Mouse (Mus musculus) hindbrain, postnatal 0 days (tissue): ENCODE data around the gene Nsmf. TPM values are rescaled to one million over a fixed set of nuclear protein-coding genes. Genes with fewer than 3 reads are reported as not detected.

Source experiments
- ATAC-seq: fragments of 200-750 bp; cut with Nextera tagmentation; 2 replicates; pipeline ENCODE4 v1.8.0; 2017; ENCODE audit warnings: mild to moderate bottlenecking, moderate TSS enrichment, moderate library complexity
- DNase-seq: peaks from one replicate; pipeline ENCODE4 v3.0.0-alpha.2; 2015; ENCODE audit warnings: low spot score
- H3K27ac ChIP-seq: fragments of 300-500 bp; sonication (generic); 2 replicates; pipeline ENCODE4 v1.5.1; 2014; ENCODE audit warnings: mild to moderate bottlenecking
- H3K27me3 ChIP-seq: fragments of 300-500 bp; sonication (generic); 2 replicates; pipeline ENCODE4 v1.6.1; 2014; ENCODE audit warnings: low read length, mixed read lengths; ENCODE audit not compliant: insufficient read depth
- H3K36me3 ChIP-seq: fragments of 300-500 bp; sonication (generic); 2 replicates; pipeline ENCODE4 v1.6.1; 2014; ENCODE audit warnings: low read length, mixed read lengths; ENCODE audit not compliant: insufficient read depth
- H3K4me1 ChIP-seq: fragments of 300-500 bp; sonication (generic); 2 replicates; pipeline ENCODE4 v1.6.1; 2014; ENCODE audit warnings: antibody characterized with exemption, low read length, mixed read lengths; ENCODE audit not compliant: insufficient read depth
- H3K4me2 ChIP-seq: fragments of 300-500 bp; sonication (generic); 2 replicates; pipeline ENCODE4 v1.6.1; 2014; ENCODE audit warnings: low read depth, mild to moderate bottlenecking, low read length, moderate library complexity, mixed read lengths
- H3K4me3 ChIP-seq: fragments of 300-500 bp; sonication (generic); 2 replicates; pipeline ENCODE4 v1.5.1; 2014; ENCODE audit warnings: low read length
- H3K9ac ChIP-seq: fragments of 300-500 bp; sonication (generic); replicated peaks from 2 replicates; pipeline ENCODE4 v1.6.1; 2014; ENCODE audit warnings: mild to moderate bottlenecking, low read length, moderate library complexity, mixed read lengths
- H3K9me3 ChIP-seq: fragments of 300-500 bp; sonication (generic); 2 replicates; pipeline ENCODE4 v1.6.1; 2016; ENCODE audit warnings: low read length, mixed read lengths
- CTCF ChIP-seq: IDR thresholded peaks from 2 replicates; pipeline ENCODE4 v1.5.1; 2016; ENCODE audit warnings: antibody characterized with exemption, control low read depth, low read depth
- WGBS: fragments of 180-500 bp; shearing (Covaris S2); extraction: QIAGEN DNeasy Blood & Tissue Kit; methylation state at CpG from one replicate; pipeline ENCODE4 v1.1.7; 2014; 5-methylcytosine and 5-hydroxymethylcytosine counted together
- polyA plus RNA-seq: library from polyadenylated mRNA; unstranded; fragments of >200 nt; fragmentation: Nextera tagmentation; extraction: Ambion mirVana; gene quantifications from 2 replicates; pipeline ENCODE4 v1.2.1, GENCODE M21; 2015
- total RNA-seq: library from RNA; depleted of rRNA; stranded (reverse); fragments of >200 nt; gene quantifications from 2 replicates; pipeline ENCODE4 v1.2.3, GENCODE M21; 2014

The Nsmf gene
- total and polyA plus RNA-seq, 2 experiments from 2014 or later: 159 to 279 TPM

- Histone ChIP-seq H3K9me3 (no peaks in the 10 kb centered on the region), H3K9ac (no peak within 1 kb of the TSS), H3K4me3 (no peak within 1 kb of the TSS), H3K27me3 (no peaks in the 10 kb centered on the region), H3K4me1 (no peaks in the 10 kb centered on the region), H3K36me3 (no peaks in the 10 kb centered on the region), H3K4me2 (no peak within 1 kb of the TSS), H3K27ac (no peak within 1 kb of the TSS)
- 72% methylated on average over 5 of the region's 5 CpGs for WGBS
- no peak for TF ChIP-seq CTCF
- ATAC-seq (no peak), DNase-seq (no peak)
Observed at GRCm38 (mm10) chr2:25080076-25080475, 25.9 kb downstream of the Nsmf start, which contains the start of gene Entpd8. Entpd8 (plus strand) TSS chr2:25080304.

GRCm38 (mm10) chr2:25083697-25084096 is 29.5 kb downstream of the Nsmf start:
- H3K9ac ChIP-seq: no peak overlapping the region
- no peaks in the 10 kb centered on the region for H3K27me3 ChIP-seq
- WGBS: 76% methylated on average over 4 of the region's 4 CpGs
- H3K4me1 ChIP-seq: no peaks in the 10 kb centered on the region
- no peak for TF ChIP-seq CTCF
- no peaks in the 10 kb centered on the region for H3K9me3 ChIP-seq
- ATAC-seq: no peak
- H3K27ac ChIP-seq: no peak overlapping the region
- H3K4me3 ChIP-seq: no peak overlapping the region
- H3K36me3 ChIP-seq: no peaks in the 10 kb centered on the region
- no peak overlapping the region for H3K4me2 ChIP-seq
- no peak for DNase-seq

- Histone ChIP-seq H3K4me1 (no peaks in the 10 kb centered on the region), H3K4me3 (no peak overlapping the region), H3K27me3 (no peaks in the 10 kb centered on the region), H3K36me3 (no peaks in the 10 kb centered on the region), H3K4me2 (no peak overlapping the region), H3K9me3 (no peaks in the 10 kb centered on the region), H3K9ac (no peak overlapping the region), H3K27ac (no peak overlapping the region)
- DNase-seq: no peak
- no peak for ATAC-seq
- 75% methylated on average over 5 of the region's 5 CpGs for WGBS
- TF ChIP-seq CTCF: no peak
Observed at GRCm38 (mm10) chr2:25085571-25085970, 31.4 kb downstream of the Nsmf start.

- DNase-seq (no peak), ATAC-seq (no peak)
- no peaks in the 10 kb centered on the region for H3K9me3 ChIP-seq
- no peaks in the 10 kb centered on the region for H3K27me3 ChIP-seq
- 82% methylated on average over 2 of the region's 2 CpGs for WGBS
- H3K9ac ChIP-seq: no peak overlapping the region
- no peak overlapping the region for H3K4me2 ChIP-seq
- no peaks in the 10 kb centered on the region for H3K4me1 ChIP-seq
- no peaks in the 10 kb centered on the region for H3K36me3 ChIP-seq
- no peak for TF ChIP-seq CTCF
- H3K27ac ChIP-seq: no peak overlapping the region
- no peak overlapping the region for H3K4me3 ChIP-seq
Observed at GRCm38 (mm10) chr2:25087842-25088241, 33.7 kb downstream of the Nsmf start.

- DNase-seq (peak; percentile 28), ATAC-seq (no peak)
- no peak for TF ChIP-seq CTCF
- H3K27ac ChIP-seq: no peak overlapping the region
- H3K4me3 ChIP-seq: no peak overlapping the region
- WGBS: 76% methylated on average over 3 of the region's 3 CpGs
- H3K9ac ChIP-seq: no peak overlapping the region
- H3K9me3 ChIP-seq: no peaks in the 10 kb centered on the region
- no peaks in the 10 kb centered on the region for H3K4me1 ChIP-seq
- H3K36me3 ChIP-seq: no peaks in the 10 kb centered on the region
- no peaks in the 10 kb centered on the region for H3K27me3 ChIP-seq
- H3K4me2 ChIP-seq: no peak overlapping the region
Observed at GRCm38 (mm10) chr2:25088636-25089035, 34.5 kb downstream of the Nsmf start.

GRCm38 (mm10) chr2:25094785-25095108 is 40.6 kb downstream of the Nsmf start:
- no peaks in the 10 kb centered on the region for H3K9me3 ChIP-seq
- no peak for ATAC-seq
- TF ChIP-seq CTCF: no peak
- no peaks in the 10 kb centered on the region for H3K36me3 ChIP-seq
- no peak overlapping the region for H3K4me3 ChIP-seq
- DNase-seq: no peak
- H3K4me1 ChIP-seq: no peaks in the 10 kb centered on the region
- no peak overlapping the region for H3K4me2 ChIP-seq
- no peak overlapping the region for H3K27ac ChIP-seq
- no peak overlapping the region for H3K9ac ChIP-seq
- WGBS: 62% methylated on average over 17 of the region's 17 CpGs
- peaks cover 5% of the 10 kb centered on the region; the same call in 1 of the 2 replicates for H3K27me3 ChIP-seq

- ATAC-seq (no peak), DNase-seq (no peak)
- no peak within 1 kb of the TSS for H3K9ac ChIP-seq
- H3K4me3 ChIP-seq: no peak within 1 kb of the TSS
- H3K36me3 ChIP-seq: no peaks in the 10 kb centered on the region
- peak; percentile 21; the same call in 1 of the 2 replicates for TF ChIP-seq CTCF
- WGBS: 59% methylated on average over 28 of the region's 28 CpGs
- no peaks in the 10 kb centered on the region for H3K9me3 ChIP-seq
- H3K4me1 ChIP-seq: no peaks in the 10 kb centered on the region
- H3K27ac ChIP-seq: no peak within 1 kb of the TSS
- H3K4me2 ChIP-seq: no peak within 1 kb of the TSS
- H3K27me3 ChIP-seq: peaks cover 5% of the 10 kb centered on the region; the same call in 1 of the 2 replicates
Observed at GRCm38 (mm10) chr2:25095109-25095850, 41.1 kb downstream of the Nsmf start, which contains the start of gene Noxa1. Noxa1 (minus strand) TSS chr2:25095149.
